Mouse (Mus musculus) intestine, postnatal 0 days (tissue): Measurements from ENCODE around the gene Edn2. TPM values are rescaled to one million over a fixed set of nuclear protein-coding genes. Genes with fewer than 3 reads are reported as not detected.

Source experiments
- ATAC-seq: fragments of 200-750 bp; cut with Nextera tagmentation; 2 replicates; pipeline ENCODE4 v1.8.0; 2017; ENCODE audit warnings: mild to moderate bottlenecking, moderate TSS enrichment, moderate library complexity
- H3K27ac ChIP-seq: fragments of 300-500 bp; sonication (generic); 2 replicates; pipeline ENCODE4 v1.5.1; 2014; ENCODE audit warnings: mild to moderate bottlenecking, low read depth, low read length, moderate library complexity
- H3K27me3 ChIP-seq: fragments of 300-500 bp; sonication (generic); replicated peaks from 2 replicates; pipeline ENCODE4 v1.6.1; 2014; ENCODE audit warnings: low read length, mixed read lengths; ENCODE audit not compliant: control insufficient read depth, insufficient read depth
- H3K36me3 ChIP-seq: fragments of 300-500 bp; sonication (generic); 2 replicates; pipeline ENCODE4 v1.6.1; 2014; ENCODE audit warnings: mild to moderate bottlenecking, moderate library complexity; ENCODE audit not compliant: control insufficient read depth, insufficient read depth
- H3K4me1 ChIP-seq: fragments of 300-500 bp; sonication (generic); replicated peaks from 2 replicates; pipeline ENCODE4 v1.6.1; 2014; ENCODE audit warnings: antibody characterized with exemption, low read length, mixed read lengths; ENCODE audit not compliant: control insufficient read depth, insufficient read depth
- H3K4me2 ChIP-seq: fragments of 300-500 bp; sonication (generic); replicated peaks from 2 replicates; pipeline ENCODE4 v1.6.1; 2014; ENCODE audit warnings: low read depth, mild to moderate bottlenecking, moderate library complexity
- H3K4me3 ChIP-seq: fragments of 300-500 bp; sonication (generic); 2 replicates; pipeline ENCODE4 v1.5.1; 2014; ENCODE audit warnings: low read depth, low read length
- H3K9ac ChIP-seq: fragments of 300-500 bp; sonication (generic); 2 replicates; pipeline ENCODE4 v1.6.1; 2014; ENCODE audit warnings: mild to moderate bottlenecking, low read depth, low read length
- H3K9me3 ChIP-seq: fragments of 300-500 bp; sonication (generic); 2 replicates; pipeline ENCODE4 v1.6.1; 2016; ENCODE audit warnings: mixed run types; ENCODE audit not compliant: control insufficient read depth
- CTCF ChIP-seq: sonication (generic); IDR thresholded peaks from 2 replicates; pipeline ENCODE4 v1.5.1; 2016; ENCODE audit warnings: low read depth, mild to moderate bottlenecking, control low read depth, antibody characterized with exemption, moderate library complexity
- WGBS: fragments of 180-500 bp; shearing (Covaris S2); extraction: QIAGEN DNeasy Blood & Tissue Kit; methylation state at CpG from one replicate; pipeline ENCODE4 v1.1.7; 2014; 5-methylcytosine and 5-hydroxymethylcytosine counted together
- polyA plus RNA-seq: library from polyadenylated mRNA; unstranded; fragments of >200 nt; fragmentation: Nextera tagmentation; extraction: Ambion mirVana; gene quantifications from 2 replicates; pipeline ENCODE4 v1.2.1, GENCODE M21; 2015

The Edn2 gene
- polyA plus RNA-seq, 1 experiment from 2014 or later = 5.6 TPM

GRCm38 (mm10) chr4:120141810-120142209 is 19.2 kb upstream of the Edn2 start:
- 0 out of 2 replicates have a peak, but pooled peaks cover 4% of the 10 kb centered on the region for H3K4me1 ChIP-seq
- no peak for TF ChIP-seq CTCF
- no peak overlapping the region for H3K9ac ChIP-seq
- WGBS = 57% methylated on average over 1 of the region's 1 CpGs
- no peaks in the 10 kb centered on the region for H3K9me3 ChIP-seq
- ATAC-seq = no peak
- no peaks in the 10 kb centered on the region for H3K36me3 ChIP-seq
- H3K4me3 ChIP-seq = no peak overlapping the region
- no peak overlapping the region for H3K4me2 ChIP-seq
- no peak overlapping the region for H3K27ac ChIP-seq
- H3K27me3 ChIP-seq = no peaks in the 10 kb centered on the region

- Histone ChIP-seq H3K27me3 (no peaks in the 10 kb centered on the region), H3K27ac (no peak overlapping the region), H3K9me3 (no peaks in the 10 kb centered on the region), H3K4me3 (no peak overlapping the region), H3K9ac (no peak overlapping the region), H3K36me3 (no peaks in the 10 kb centered on the region), H3K4me2 (no peak overlapping the region), H3K4me1 (0 out of 2 replicates have a peak, but pooled peaks cover 4% of the 10 kb centered on the region)
- no peak for TF ChIP-seq CTCF
- no peak for ATAC-seq
- WGBS = 79% methylated on average over 9 of the region's 9 CpGs
Measured at GRCm38 (mm10) chr4:120142905-120143304, 18.1 kb upstream of the Edn2 start.

GRCm38 (mm10) chr4:120144343-120144742 is 16.7 kb upstream of the Edn2 start:
- H3K4me3 ChIP-seq = no peak overlapping the region
- no peaks in the 10 kb centered on the region for H3K9me3 ChIP-seq
- H3K4me2 ChIP-seq = no peak overlapping the region
- 0 out of 2 replicates have a peak, but pooled peaks cover 4% of the 10 kb centered on the region for H3K4me1 ChIP-seq
- H3K36me3 ChIP-seq = no peaks in the 10 kb centered on the region
- ATAC-seq = no peak
- no peak overlapping the region for H3K9ac ChIP-seq
- no peak overlapping the region for H3K27ac ChIP-seq
- no peaks in the 10 kb centered on the region for H3K27me3 ChIP-seq
- WGBS = 55% methylated on average over 5 of the region's 5 CpGs
- TF ChIP-seq CTCF = no peak

GRCm38 (mm10) chr4:120145931-120146330 is 15.1 kb upstream of the Edn2 start:
- H3K9ac ChIP-seq = no peak overlapping the region
- no peak for ATAC-seq
- H3K4me3 ChIP-seq = no peak overlapping the region
- 49% methylated on average over 8 of the region's 8 CpGs for WGBS
- TF ChIP-seq CTCF = no peak
- no peak overlapping the region for H3K27ac ChIP-seq
- H3K9me3 ChIP-seq = no peaks in the 10 kb centered on the region
- H3K4me1 ChIP-seq = 0 out of 2 replicates have a peak, but pooled peaks cover 4% of the 10 kb centered on the region
- no peaks in the 10 kb centered on the region for H3K27me3 ChIP-seq
- H3K36me3 ChIP-seq = no peaks in the 10 kb centered on the region
- no peak overlapping the region for H3K4me2 ChIP-seq

GRCm38 (mm10) chr4:120148291-120149141 is 12.5 kb upstream of the Edn2 start:
- peak; percentile 42 for TF ChIP-seq CTCF
- Histone ChIP-seq H3K36me3 (no peaks in the 10 kb centered on the region), H3K4me2 (peak overlapping the region; percentile 54), H3K9ac (no peak overlapping the region), H3K27me3 (no peaks in the 10 kb centered on the region), H3K4me1 (no peaks in the 10 kb centered on the region), H3K9me3 (no peaks in the 10 kb centered on the region), H3K4me3 (no peak overlapping the region), H3K27ac (peak overlapping the region; percentile 3; the same call in 1 of the 2 replicates)
- 6% methylated on average over 44 of the region's 45 CpGs for WGBS
- peak; percentile 72; the same call in 1 of the 2 replicates for ATAC-seq

- no peak overlapping the region for H3K27ac ChIP-seq
Measured at GRCm38 (mm10) chr4:120149142-120149524, 11.9 kb upstream of the Edn2 start.

More at GRCm38 (mm10) chr4:120149142-120149524, 11.9 kb upstream of the Edn2 start:
- TF ChIP-seq CTCF = peak; percentile 78
- Histone ChIP-seq H3K4me3 (no peak overlapping the region), H3K4me2 (peak overlapping the region; percentile 54), H3K27me3 (no peaks in the 10 kb centered on the region), H3K9ac (no peak overlapping the region), H3K4me1 (no peaks in the 10 kb centered on the region), H3K36me3 (no peaks in the 10 kb centered on the region), H3K9me3 (no peaks in the 10 kb centered on the region)
- WGBS = 61% methylated on average over 3 of the region's 3 CpGs
- ATAC-seq = peak; percentile 36; the same call in 1 of the 2 replicates
